Mouse (Mus musculus) cerebellum, adult 2 months (tissue): Measurements from ENCODE around the gene Mid1.
"Not testable (repeated sequence)": the region's sequence is repeated elsewhere in the genome, so short reads cannot be mapped to it uniquely, and the experiment has no call there.

Source experiments
- CTCF ChIP-seq: fragments of 200-500 bp; IDR thresholded peaks from 2 replicates; pipeline ENCODE4 v1.5.1; 2011; ENCODE audit warnings: low read depth, mild to moderate bottlenecking, control low read depth, low read length, moderate library complexity, borderline replicate concordance; ENCODE audit not compliant: insufficient read depth
- POLR2A ChIP-seq: fragments of 200-500 bp; IDR thresholded peaks from 2 replicates; pipeline ENCODE4 v1.6.1; 2011; ENCODE audit warnings: low read length, control low read depth, borderline replicate concordance; ENCODE audit not compliant: insufficient read depth

DNA sequence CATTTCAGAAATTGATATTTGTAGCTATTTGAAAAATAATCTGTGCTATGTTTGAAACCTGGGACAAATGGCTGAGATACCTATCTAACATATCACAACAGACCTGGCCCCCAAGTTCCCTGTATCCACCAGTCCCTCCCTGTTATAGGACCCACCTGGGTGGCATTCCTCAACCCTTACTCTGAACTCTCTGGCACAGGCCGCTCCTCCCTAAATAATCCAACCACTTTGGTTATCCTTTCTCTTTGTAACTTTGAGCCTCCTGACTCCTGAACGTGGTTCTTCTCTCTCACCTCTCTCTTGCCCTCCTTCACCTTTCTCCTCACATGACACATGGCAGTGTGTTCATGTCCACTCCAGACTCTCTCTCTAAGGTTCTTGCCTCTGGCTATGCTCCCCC lies 287.1 kb downstream of the Mid1 start:
- not testable (repeated sequence) for TF ChIP-seq CTCF, POLR2A
